Mouse (Mus musculus): Measurements from ENCODE around the gene Dusp18.
A peak's percentile ranks its signal among the peaks of the same experiment; 100 is the strongest.
"Not testable (repeated sequence)": the region's sequence is repeated elsewhere in the genome, so short reads cannot be mapped to it uniquely, and the experiment has no call there.

Gene Dusp18

DNA sequence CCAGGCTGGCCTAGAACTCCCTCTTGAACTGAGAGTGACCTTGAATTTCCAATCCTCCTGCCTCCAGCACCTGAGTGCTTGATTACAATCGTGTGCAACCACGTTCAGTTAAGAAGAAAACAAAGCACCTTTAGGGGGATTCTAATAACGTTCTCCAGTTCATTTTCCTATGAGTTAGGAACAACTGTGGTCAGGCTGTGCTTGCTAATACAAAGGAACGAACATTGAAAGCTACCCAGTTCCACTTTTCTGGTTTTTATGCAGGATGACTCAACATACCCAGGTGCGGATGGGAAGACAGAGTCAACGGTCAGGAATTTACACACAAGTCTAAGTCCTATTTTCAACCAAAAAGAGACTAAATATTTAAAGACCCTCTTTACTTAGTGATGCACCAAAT is 1.1 kb upstream of the Dusp18 start:
- DNase-seq (ENCODE audit: low read depth, low spot score): no peak

DNA sequence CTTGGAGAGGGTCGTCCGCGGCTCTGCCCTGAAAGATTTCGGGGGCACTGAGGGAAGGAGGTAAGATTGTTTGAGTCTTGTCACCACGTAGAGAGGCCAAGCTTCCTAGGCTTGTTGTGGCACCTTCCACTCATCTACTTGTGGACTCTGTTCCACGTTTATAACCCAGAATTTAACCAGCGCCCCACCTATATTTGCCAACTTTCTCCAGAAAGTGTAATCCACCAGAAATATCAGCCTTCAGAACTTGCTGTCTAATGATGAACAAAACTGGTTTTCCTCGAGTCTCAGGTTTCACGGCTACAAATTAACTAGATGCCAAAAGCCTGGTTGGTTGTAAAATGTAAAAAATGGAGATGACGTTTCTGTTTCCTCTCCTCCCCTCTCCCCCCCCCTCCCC is 418 bp downstream of the Dusp18 start:
- no peak for DNase-seq (ENCODE audit: low read depth, low spot score)

DNA sequence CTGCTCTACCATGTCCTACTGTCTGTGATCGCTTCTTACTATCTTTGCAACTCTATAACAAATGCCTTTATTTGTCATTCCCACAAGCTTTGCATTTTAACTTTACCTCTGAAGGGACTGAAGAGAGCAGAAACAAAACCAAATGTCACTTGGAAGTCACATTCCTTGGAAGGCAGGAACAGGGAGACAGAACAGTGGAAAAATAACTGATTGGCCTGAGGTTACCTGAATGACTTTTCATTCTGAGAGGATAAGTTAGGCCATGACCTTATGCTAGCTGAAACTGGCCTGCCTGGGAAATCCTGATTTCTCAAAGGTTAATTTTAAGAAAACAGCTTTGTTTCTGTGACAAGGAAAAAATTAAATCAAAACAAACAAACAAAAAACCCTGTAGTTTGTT is 893 bp downstream of the Dusp18 start:
- no peak for DNase-seq (ENCODE audit: low read depth, low spot score)

DNA sequence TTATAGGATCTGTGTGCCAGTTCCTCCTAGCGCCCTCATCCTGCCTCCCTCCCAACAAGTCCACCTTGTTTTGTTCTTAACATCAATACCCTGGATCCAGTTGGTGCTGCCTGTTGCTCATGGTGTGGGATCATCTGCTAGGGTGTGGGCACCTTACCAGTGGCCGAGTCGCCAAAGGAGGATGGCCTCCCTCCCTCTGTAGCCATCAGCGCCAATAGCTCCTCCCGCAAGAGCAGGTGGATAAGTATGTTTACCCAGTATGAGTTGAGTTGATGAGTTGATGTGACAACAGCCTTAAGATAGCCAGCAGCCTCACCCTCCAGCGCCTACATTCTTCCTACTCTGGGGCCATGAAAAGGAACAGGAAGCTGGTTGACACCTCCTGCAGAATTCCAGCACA is 5.3 kb downstream of the Dusp18 start:
- no peak for DNase-seq (ENCODE audit: low read depth, low spot score)

DNA sequence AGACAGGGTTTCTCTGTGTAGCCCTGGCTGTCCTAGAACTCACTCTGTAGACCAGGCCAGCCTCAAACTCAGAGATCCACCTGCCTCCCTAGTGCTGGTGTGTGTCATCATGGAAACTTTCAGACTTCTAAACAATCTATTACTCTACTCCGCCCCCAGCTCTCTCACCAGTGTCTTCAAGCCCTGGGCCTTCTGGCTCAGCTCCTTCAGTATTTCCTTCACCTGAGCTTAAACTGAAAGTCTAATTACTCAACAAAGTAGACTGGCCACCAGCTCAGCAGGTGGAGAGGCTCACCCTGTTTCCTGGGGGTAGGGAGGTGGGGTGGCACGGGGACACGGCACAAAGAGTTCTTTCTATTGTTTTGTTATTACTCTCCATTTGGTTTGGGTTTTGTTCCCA is 7.5 kb downstream of the Dusp18 start:
- DNase-seq (ENCODE audit: low read depth, low spot score): no peak

DNA sequence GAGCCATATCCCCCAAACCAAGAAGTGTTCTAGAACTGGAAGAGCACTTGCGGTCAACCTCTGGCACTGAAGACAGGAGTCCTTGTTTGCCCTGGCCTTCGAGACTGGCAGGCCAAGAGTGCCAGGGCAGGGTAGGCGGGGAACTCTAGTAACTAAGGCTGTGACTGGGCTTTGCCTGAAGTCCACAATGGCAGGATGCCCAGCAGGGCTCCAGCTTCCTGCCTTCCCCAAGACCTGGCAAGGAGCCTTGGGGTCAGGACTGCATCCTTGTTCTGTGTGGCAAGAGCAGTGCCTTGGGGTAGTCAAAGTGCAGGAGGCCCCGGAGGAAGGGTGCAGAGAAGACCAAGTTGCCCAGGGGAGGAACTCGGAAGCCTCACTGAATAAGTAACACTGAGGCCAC is 8.0 kb downstream of the Dusp18 start:
- DNase-seq (ENCODE audit: low read depth, low spot score): no peak

DNA sequence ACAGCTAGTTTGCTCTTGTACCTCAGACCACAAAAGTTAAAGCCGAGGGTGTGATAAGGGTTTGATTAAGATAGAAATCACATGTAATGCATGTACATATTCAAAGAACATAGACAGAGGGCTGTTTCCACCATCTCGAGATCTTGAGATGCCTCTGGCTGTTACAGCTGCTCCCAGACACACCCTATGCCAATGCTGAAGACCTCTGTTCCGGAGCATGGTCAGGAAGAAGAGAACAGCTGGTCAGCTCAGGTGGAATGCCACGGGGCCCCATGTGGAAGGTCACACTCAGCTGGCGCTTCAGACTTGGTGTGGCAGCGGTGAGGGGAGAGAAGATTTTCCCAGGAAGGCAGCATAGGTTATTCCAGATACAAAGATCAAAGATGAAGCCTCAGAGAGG is 9.6 kb downstream of the Dusp18 start:
- DNase-seq (ENCODE audit: low read depth, low spot score): no peak

DNA sequence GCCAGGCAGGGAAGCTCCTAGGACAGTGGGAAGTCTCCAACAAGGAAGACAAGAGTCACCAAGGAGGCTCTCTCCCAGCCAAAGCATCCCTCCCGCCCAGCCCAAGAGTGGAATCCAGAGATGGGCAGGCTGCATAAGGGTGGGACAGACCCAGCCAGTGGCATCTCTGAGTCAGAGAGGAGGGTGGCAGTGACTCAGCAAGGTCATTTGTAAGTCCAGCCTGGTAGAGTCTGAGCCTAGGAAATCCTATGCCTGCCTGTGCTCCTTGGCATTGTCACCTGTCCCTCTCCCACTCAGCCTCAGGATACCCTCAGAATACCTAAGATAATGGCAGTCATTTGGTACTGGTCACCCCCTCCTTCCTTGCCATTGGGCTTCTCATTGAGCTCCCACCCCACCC is 10.4 kb downstream of the Dusp18 start:
- DNase-seq (ENCODE audit: low read depth, low spot score): no peak

DNA sequence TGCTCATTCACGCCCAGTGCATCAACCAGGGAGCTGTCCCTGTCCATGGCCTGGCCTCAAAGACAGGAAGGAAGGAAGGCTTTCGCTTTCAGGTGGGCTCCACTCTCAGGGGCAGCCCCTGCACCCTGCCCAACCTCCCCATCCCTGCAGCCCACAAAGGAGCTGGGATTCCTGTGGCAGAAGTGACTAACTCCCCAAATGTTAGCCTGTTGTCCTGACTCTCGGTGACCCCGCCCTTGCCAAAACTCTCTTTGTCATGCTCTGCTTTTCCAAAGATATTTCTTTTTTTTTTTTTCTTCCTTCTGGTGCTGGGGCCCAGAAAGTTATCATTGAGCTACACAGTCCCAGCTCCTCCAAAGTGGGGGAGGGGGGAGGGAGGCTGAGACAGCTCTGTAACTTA is 14.2 kb downstream of the Dusp18 start:
- no peak for DNase-seq (ENCODE audit: low read depth, low spot score)

DNA sequence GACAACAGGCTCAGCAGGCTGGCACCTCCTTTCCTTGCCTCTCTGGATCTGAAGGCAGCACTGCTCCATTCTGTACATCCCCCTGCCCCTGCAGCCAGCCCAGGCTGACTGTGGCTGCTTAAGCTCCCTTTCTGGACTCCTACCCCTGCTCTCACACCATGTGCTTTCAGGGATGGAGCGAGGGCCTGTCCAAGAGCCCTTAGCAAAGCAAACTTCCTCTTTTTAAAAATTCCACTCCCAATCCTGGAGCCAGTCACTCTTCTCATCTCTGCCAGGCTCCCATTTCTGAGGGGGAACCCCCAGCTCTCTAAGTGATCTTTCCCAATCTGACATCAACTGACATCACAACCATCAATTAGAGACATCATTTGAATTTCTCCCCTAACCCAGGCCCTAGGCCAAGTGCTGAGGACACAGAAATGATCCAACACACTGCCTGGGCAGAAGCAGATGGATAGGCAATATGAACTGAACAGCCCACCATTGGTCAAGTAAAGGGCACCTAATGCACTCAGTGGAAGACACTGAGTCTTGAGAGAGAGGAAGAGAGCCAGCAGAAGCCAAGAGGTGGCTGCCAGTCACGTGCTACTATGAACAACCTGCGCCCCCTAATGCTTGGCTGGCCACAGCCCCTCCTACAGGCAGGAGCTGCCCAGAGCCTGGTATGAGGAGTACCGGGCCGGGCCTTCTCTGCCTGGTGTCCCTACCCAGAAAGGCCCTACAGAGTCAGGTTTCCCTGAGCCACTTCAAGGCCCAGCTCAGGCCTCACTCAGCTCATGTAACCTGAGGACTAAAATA is 15.7 kb downstream of the Dusp18 start:
- DNase-seq (ENCODE audit: low read depth, low spot score): no peak

DNA sequence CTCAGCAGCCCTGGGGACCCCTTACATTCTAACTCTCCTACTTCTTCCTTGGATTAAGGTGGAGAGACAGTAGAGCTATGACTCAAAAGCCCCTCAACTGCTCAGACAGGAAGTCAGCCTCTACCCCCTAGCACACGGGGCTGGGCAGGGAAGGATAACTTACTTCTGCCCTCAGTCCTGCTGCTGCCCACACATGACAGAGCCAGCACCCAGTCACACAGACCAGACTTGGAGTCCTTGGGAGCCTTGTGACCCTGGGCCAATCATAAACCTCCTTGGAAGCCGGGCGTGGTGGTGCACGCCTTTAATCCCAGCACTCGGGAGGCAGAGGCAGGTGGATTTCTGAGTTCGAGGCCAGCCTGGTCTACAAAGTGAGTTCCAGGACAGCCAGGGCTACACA is 16.4 kb downstream of the Dusp18 start:
- not testable (repeated sequence) for DNase-seq (ENCODE audit: low read depth, low spot score)

DNA sequence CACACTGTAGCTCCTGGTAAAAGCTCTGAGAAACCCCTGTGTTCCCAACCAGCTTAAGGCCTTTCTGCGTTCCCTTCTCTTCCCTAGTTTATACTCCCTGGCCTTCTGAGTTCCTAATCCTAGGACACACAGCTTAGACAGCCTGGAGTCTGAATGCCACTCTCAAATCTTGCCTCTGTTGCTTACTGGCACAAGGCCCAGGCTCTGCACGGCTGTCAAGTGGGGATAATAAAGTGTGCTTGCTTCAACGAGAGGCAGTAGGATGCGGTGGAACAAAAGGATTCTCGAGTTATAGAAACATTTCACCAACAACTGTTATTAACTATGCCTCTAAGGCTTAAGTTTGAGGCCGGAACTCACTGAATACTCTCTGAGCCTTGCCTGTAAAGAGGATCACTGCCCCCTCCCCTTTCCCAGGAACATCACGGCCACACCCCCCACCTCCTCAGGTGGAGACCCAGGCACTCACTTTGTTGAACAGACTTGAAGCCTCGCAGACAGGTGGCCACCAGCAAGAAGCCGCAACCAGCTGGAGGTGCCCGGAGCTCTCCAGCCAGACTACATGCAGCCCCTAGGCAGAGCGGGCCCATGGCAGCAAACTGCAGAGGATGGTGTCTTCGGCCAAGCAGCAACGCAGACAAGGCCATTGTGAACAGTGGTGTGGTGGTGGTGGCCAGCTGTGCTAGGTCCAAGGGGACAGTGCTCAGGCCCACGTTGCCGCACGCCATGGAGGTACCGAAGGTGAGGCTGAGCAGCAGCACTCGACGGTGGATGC is 17.2 kb downstream of the Dusp18 start:
- DNase-seq (ENCODE audit: low read depth, low spot score): no peak

DNA sequence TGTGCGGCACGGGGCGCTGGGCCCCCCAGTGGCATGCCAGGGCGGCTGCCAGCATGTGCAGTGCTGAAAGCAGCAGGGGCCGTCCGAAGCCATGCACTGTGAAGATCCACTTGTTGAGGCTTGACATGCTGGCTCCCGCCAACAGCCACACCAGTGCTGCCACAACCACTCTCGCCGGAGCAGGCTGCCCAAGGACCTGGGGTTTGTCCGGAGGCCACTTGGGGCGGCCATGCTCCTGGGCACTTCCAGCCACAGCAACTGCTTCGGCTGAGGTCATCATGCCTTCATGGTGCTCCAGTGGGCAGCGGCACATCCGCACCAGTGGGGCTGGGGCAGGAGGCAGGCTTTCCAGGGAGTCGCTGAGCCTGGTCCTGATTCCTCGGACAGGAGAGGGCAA is 17.8 kb downstream of the Dusp18 start:
- DNase-seq (ENCODE audit: low read depth, low spot score): no peak

DNA sequence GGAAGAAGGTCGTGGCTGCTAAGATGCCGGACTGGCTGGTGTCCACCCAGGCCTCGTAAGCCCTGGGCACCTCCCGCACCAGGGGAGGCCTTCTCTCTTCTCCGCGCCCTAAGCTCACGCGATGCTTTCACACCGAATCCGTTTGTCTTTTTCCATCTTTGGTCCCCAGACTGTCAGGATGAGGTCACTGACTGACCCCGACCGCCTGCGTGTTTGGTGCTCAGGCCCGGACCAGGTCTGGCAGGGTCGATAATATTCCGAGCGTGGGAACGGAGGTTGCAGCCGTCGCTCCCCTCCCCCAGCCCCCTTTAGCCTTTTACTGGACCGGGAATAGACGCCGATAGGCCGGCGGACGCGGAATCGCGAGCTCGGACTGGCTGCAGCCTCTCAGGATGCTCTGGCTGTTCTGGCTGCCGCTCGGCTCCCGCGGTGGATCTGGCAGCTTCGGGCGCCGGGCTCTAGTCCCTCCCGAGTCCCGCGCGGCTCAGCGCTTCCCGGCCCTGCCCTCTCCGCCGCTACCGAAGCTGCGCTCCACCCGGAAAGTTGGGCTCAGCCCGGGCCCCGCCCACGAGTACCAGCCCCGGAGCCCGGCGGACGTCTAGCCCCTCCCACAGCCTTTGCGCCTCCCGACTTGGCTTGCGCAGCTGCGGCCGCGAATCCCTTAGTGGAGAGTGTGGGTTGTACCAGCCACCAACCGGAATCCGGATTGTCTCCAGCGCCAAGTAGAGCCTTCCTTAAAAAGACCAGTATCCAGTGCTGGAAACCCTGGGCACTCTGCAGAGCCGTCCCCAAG is 18.5 kb downstream of the Dusp18 start:
- DNase-seq (ENCODE audit: low read depth, low spot score): peak; percentile 84

DNA sequence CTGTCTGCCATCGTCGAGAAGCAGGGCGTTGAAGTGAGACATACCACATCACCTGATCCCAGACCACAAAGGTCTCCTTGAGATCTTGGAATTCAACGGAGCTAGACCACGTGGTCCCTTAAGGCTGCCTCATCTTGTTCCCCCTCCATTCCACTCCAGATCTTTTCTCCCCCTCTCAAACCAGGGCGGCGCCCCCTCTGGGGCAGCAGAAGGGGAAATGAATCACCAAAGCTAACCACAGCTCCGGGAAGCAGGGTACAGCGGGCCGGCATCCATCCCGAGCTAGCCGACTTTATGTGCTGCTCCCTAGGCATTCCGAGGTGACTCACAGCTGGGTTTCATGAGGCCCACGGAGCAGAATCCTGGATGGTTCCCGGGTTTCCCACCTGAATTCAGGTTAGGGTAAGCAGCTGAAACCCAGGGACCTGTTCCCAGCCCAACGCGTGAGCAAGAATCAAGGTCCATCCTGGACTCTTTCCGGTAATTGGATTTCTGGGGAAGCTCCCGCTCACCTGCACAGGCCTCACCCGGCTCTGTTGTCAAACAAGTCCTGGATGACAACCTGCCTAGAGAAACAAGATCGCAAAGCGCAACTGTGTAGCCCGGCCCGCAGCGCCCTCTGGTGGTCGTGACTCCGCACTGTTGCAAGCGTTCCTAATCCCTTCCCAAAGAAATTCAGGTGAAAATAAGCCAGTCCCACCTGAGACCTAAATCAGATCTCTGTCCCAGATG is 19.2 kb downstream of the Dusp18 start, which contains the start of gene Slc35e4:
Gene Slc35e4 (minus strand): TSS at position 556 of the 732 bp plus-strand sequence.
- peak; percentile 86 for DNase-seq (ENCODE audit: low read depth, low spot score)

DNA sequence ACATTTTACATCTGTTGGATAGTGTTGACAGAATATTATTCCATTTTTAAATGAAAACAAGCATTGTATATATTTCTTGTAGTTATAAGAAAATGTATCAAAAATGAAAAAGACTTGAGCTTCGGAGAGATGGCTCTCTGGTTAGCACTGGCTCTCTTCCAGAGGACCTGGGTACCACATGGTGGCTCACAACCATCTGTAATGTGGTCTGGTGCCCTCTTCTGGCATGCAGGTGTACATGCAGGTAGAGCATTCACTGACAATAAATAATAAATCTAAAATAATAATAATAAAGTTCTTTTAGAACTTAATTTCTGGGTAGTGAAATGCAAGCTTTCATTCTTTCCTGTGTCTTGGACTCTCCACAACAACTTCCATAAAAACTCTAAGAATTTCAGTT is 23.7 kb downstream of the Dusp18 start:
- peak; percentile 45 for DNase-seq (ENCODE audit: low read depth, low spot score)

DNA sequence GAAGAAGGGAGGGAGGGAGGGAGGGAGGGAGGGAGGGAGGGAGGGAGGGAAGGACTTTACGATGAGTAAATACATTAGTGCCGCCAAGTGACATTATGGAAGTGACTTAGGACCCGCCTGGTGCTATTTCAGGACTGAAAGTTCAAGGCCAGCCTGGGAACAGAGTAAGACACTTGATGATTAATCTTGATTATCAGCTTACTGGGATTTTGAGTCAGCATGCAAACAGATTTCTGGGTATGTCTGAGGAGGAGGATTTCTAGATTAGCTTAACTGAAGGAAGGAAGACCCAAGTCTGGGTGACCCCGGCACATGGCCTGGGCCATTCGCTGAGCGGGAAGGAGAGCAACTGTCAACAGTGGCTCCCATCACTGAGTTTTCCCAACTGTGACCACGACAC is 25.4 kb downstream of the Dusp18 start:
- DNase-seq (ENCODE audit: low read depth, low spot score): no peak

DNA sequence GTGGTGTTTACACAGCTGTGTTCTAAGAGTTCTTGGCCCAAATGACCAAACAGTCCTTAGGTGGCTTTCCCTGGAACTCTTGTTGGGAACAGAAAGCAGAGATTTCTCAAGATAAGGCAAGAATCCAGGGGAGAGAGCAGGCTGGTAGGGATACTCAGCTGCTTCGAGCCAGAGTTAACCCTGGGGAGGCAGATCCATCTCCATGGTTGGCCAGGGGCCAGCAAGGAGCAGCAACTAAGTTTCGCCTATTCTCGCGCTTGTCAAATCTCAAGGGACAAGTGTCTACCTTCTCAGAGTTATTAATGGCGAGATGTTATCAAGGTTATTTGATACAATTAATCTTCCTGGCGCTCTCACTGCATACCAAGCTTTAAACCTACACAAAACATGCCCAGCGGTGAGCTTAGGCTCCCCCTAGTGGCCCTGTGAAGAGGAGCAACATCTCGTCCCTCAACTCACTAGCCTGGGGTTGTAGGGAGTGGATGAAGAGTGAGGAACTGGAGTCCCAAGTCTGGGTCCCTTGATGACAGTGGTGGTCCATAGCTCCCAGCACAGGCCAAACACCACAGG is 26.3 kb downstream of the Dusp18 start:
- peak; percentile 76 for DNase-seq (ENCODE audit: low read depth, low spot score)

DNA sequence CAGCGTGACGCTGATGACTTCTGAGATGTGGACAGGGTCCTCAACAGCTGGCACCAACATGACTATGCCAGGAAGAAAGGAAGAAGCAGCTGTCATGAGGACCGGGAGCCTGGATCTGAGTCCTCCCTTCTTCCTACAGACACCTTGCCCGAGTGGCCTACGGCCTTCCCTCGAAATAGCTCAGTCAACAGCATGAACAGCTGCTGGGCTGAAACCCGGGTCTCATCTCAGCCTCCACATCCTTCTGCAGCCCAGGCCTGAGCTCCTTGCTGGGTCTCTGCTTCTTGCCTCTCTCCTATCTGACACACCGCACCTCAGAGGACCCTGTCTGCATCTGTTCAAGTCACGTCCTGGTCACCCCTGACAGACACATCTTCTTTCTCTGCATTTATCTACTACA is 27.1 kb downstream of the Dusp18 start:
- no peak for DNase-seq (ENCODE audit: low read depth, low spot score)

DNA sequence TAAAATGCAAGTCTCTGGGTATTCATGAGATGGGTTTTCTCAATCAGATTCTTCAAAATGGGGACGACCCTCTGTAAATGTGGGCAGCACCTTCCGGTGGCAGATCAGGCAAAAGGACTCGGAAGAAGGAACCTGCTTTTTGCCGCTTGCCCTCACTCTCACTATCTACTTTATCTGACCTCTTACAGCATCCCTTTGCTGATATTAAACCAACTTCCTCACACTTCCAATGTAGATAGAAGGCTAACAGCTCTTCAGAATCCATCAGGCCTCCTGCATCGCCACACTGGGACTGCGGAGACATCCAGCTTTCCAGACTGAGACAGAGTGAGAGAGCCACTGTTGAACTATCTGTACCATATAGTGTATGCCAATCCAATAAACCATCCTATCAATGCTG is 27.7 kb downstream of the Dusp18 start:
- no peak for DNase-seq (ENCODE audit: low read depth, low spot score)

DNA sequence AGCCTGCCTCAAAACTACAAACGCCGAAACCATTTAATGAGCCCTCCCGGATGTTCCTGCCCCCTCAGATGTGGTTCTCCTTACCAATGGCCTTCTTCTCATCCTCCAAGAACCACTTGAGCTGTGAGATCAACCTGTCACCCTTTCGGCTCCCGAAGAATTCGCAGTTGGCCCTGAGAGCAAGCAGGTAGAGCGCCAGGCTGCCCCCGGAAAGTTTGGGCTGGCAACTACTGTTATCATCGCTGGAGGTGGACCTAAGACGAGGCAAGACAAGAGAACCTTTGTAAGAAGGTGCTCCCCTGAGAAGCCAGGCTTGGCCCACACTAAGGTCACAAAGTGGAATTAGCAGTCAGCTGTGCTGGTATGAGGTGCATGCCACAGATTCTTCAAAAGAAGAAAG is 30.9 kb downstream of the Dusp18 start:
- no peak for DNase-seq (ENCODE audit: low read depth, low spot score)

Measured in R1 (cell line).